Mouse (Mus musculus): ENCODE data around the gene Zdhhc23. TPM values are rescaled to one million over a fixed set of nuclear protein-coding genes. Genes with fewer than 3 reads are reported as not detected.

Zdhhc23 gene
- polyA plus RNA-seq (2012): 0.01 TPM in 1 of 2 replicates, not detected in the other

DNA sequence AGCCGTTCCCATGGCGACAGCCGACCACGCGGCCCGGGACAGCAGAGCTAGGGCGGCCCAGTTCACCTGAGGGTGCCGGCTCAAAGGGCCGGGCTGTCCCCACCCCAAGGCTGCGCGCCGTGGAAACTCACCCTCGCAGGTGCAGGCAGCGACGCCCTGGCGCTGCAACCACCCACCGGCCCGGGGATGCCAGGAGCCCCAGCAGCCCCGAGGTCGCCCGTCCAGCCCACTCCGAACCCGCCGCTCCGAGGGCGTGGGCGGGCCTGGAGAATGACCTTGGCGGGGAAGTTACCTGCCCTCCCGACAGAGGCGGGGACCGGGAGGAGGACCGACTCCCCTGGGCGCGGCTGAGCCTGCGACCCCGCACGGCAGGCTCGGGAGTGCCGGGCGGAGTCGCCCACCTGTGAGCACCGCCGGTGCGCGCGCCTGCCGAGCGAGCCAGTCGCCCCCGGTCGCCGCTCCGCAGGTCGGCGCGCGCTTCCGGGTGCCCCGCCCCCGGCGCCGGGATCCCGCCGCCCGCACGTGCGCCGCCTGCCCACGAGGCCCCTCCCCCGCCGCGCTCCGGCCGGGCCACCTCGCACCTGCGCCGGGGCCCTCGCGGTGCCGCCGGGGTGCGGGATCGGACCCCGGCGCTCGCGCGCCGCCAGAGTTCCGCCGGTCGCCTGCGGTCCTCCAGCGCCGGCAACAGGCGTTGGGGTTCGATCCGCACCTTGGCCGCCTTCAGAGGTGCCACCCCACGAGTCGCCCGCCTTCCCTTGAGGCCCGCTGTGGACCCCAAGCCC, at the start of gene Zdhhc23:
Gene Zdhhc23 (minus strand): TSS at position 464 of the 782 bp plus-strand sequence.
- Histone ChIP-seq H3K9me3 (ENCODE audit: control insufficient read depth, low read length) (no peaks in the 10 kb centered on the region), H3K36me3 (ENCODE audit: control insufficient read depth) (no peaks in the 10 kb centered on the region), H3K4me1 (ENCODE audit: control insufficient read depth) (peaks cover 11% of the 10 kb centered on the region), H3K4me3 (replicated peaks) (peak within 1 kb of the TSS; percentile 66), H3K27me3 (ENCODE audit: control insufficient read depth) (peaks cover 23% of the 10 kb centered on the region)
- TF ChIP-seq GATA1 (IDR thresholded peaks at IDR 0.05; ENCODE audit: low read length): no peak
- no peak for TF ChIP-seq TAL1 (IDR thresholded peaks at IDR 0.05; ENCODE audit: low read length)

DNA sequence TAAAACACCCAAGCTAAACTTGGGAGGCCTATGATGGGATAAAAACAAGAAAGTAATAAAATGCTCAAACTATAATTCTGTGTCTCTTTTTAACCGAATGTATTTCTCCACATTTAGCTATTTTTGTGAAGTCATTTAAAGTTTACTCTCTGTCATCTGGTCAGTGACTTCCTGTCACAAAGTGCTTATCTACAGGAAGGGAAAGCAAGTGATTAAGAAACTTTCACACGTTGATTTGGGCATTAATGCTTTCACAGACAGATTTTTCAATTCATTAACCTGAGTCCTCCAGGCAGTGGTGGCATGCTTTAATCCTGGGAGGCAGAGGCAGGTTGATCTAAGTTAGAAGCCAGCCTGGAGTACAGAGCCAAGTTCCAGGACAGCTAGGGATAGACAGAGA, 49.7 kb upstream of the Zdhhc23 start:
- no peaks in the 10 kb centered on the region for H3K9me3 ChIP-seq (ENCODE audit: control insufficient read depth, low read length)
- no peaks in the 10 kb centered on the region for H3K36me3 ChIP-seq (ENCODE audit: control insufficient read depth)
- H3K27me3 ChIP-seq (ENCODE audit: control insufficient read depth): no peaks in the 10 kb centered on the region
- TF ChIP-seq GATA1 (IDR thresholded peaks at IDR 0.05; ENCODE audit: low read length) (no peak), TAL1 (IDR thresholded peaks at IDR 0.05; ENCODE audit: low read length) (no peak)
- no peak overlapping the region for H3K4me3 ChIP-seq (replicated peaks)
- peaks cover 10% of the 10 kb centered on the region for H3K4me1 ChIP-seq (ENCODE audit: control insufficient read depth)

DNA sequence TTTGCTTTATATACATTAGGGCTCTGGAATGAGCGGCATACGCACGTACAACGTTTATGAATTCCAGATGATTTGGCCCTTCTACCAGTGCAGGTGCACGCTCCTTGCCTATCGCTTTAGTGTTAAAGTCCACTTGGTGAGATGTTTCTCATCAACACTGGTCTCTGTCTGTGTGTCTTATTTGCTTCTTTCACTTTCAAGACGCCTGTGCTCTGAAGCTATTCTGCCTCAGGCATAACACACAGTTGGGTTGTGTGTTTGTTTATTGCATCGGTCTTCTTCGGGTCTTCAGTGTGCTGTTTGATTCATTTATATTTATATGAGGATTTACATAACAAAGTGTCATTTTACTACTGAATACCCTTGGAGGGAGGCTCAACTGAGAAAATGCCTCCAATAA, 47.2 kb upstream of the Zdhhc23 start:
- Histone ChIP-seq H3K4me3 (replicated peaks) (no peak overlapping the region), H3K4me1 (ENCODE audit: control insufficient read depth) (peaks cover 10% of the 10 kb centered on the region), H3K36me3 (ENCODE audit: control insufficient read depth) (no peaks in the 10 kb centered on the region), H3K27me3 (ENCODE audit: control insufficient read depth) (no peaks in the 10 kb centered on the region), H3K9me3 (ENCODE audit: control insufficient read depth, low read length) (no peaks in the 10 kb centered on the region)
- TF ChIP-seq GATA1 (IDR thresholded peaks at IDR 0.05; ENCODE audit: low read length) (no peak), TAL1 (IDR thresholded peaks at IDR 0.05; ENCODE audit: low read length) (no peak)

DNA sequence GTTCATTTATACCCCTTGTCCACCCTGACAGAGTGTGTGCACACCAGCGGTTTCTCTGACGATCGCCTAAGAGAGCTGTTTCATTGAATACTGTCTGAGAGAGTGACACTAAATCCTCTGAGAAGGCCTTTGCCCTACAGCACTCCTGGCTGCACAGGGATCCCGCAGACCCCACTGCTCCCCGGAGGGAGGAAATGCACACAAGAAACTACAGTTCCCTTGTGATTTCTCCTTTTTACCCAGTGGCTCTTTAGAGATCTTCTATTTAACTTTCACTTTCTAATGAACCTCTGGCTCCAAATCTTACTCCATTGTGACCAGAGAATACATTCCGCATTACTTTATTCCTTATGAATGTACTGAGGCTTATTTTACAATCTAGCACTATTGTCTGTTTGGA, 46.6 kb upstream of the Zdhhc23 start:
- Histone ChIP-seq H3K4me3 (replicated peaks) (no peak overlapping the region), H3K27me3 (ENCODE audit: control insufficient read depth) (no peaks in the 10 kb centered on the region), H3K36me3 (ENCODE audit: control insufficient read depth) (no peaks in the 10 kb centered on the region), H3K9me3 (ENCODE audit: control insufficient read depth, low read length) (no peaks in the 10 kb centered on the region), H3K4me1 (ENCODE audit: control insufficient read depth) (peaks cover 10% of the 10 kb centered on the region)
- TF ChIP-seq GATA1 (IDR thresholded peaks at IDR 0.05; ENCODE audit: low read length): no peak
- no peak for TF ChIP-seq TAL1 (IDR thresholded peaks at IDR 0.05; ENCODE audit: low read length)

DNA sequence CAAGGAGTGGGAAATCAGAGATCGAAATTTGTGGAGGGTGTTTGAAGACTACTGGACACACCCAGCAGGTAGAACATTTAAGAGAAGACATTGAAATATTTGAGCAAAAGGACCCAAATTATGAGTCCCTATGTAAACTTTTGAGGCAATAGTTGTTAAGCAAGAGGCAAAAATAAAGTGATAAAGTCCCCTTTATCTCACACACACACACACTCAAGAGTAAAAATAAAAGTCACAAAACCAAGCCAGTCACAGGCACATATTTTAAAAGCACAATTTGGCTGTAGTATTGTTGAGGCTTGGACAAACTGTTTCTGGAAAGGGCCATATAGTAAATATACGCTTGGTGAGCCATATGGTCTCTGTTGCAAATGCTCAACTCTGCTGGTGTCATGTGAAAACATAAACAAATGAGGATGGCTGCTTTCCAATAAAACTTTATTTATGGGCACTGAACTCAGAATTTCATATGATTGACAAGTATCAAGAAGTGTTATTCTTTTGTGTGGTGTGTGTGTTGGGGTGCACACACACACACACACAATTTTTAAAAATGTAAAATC, 39.5 kb upstream of the Zdhhc23 start:
- peak overlapping the region; percentile 49 for H3K4me3 ChIP-seq (replicated peaks)
- no peaks in the 10 kb centered on the region for H3K36me3 ChIP-seq (ENCODE audit: control insufficient read depth)
- H3K9me3 ChIP-seq (ENCODE audit: control insufficient read depth, low read length): no peaks in the 10 kb centered on the region
- H3K4me1 ChIP-seq (ENCODE audit: control insufficient read depth): peaks cover 47% of the 10 kb centered on the region
- TF ChIP-seq GATA1 (IDR thresholded peaks at IDR 0.05; ENCODE audit: low read length): no peak
- no peak for TF ChIP-seq TAL1 (IDR thresholded peaks at IDR 0.05; ENCODE audit: low read length)
- no peaks in the 10 kb centered on the region for H3K27me3 ChIP-seq (ENCODE audit: control insufficient read depth)

DNA sequence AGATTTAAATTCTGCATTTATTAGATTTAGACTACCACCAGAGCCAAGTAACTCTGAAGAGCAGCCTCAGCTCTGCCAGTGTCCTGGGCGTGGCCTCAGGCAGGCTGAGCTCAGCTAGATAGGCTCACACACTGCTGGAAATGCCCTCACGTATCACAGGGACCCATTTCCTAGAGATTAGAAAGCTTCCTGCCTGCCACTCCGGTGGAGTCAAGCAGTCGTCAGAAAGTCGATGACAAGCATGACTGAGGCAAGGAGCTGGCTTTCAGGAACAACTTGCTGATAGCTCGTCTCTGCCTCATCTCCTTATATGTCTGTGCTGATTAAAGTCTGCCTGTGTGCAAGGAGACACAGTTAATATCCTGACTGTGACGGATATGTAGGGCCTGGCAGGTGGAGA, 38.8 kb upstream of the Zdhhc23 start:
- H3K9me3 ChIP-seq (ENCODE audit: control insufficient read depth, low read length): no peaks in the 10 kb centered on the region
- TF ChIP-seq GATA1 (IDR thresholded peaks at IDR 0.05; ENCODE audit: low read length) (peak; percentile 42), TAL1 (IDR thresholded peaks at IDR 0.05; ENCODE audit: low read length) (no peak)
- no peaks in the 10 kb centered on the region for H3K27me3 ChIP-seq (ENCODE audit: control insufficient read depth)
- peak overlapping the region; percentile 49 for H3K4me3 ChIP-seq (replicated peaks)
- H3K36me3 ChIP-seq (ENCODE audit: control insufficient read depth): no peaks in the 10 kb centered on the region
- H3K4me1 ChIP-seq (ENCODE audit: control insufficient read depth): peaks cover 47% of the 10 kb centered on the region

DNA sequence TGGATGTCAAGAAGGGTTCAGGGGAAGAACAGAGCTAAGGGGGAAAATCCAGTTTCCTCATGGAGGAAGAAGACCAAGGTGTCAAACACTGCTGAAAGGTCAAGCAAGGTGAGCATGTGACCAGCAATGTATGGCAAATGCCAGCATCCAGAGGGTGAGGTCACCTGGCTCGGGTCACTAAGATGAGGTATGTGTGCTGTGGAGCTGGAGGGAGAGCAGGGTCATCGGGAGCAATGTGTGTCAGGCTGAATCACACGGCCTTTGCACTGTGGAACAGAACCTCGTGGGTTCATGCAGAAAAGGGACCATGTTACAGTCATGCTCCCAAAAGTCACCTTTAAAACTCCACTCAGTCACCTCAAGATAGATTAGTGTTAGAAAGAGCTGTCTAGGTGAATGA, 38.1 kb upstream of the Zdhhc23 start:
- Histone ChIP-seq H3K36me3 (ENCODE audit: control insufficient read depth) (no peaks in the 10 kb centered on the region), H3K4me3 (replicated peaks) (no peak overlapping the region), H3K4me1 (ENCODE audit: control insufficient read depth) (peaks cover 47% of the 10 kb centered on the region), H3K27me3 (ENCODE audit: control insufficient read depth) (no peaks in the 10 kb centered on the region), H3K9me3 (ENCODE audit: control insufficient read depth, low read length) (no peaks in the 10 kb centered on the region)
- TF ChIP-seq GATA1 (IDR thresholded peaks at IDR 0.05; ENCODE audit: low read length): no peak
- no peak for TF ChIP-seq TAL1 (IDR thresholded peaks at IDR 0.05; ENCODE audit: low read length)

DNA sequence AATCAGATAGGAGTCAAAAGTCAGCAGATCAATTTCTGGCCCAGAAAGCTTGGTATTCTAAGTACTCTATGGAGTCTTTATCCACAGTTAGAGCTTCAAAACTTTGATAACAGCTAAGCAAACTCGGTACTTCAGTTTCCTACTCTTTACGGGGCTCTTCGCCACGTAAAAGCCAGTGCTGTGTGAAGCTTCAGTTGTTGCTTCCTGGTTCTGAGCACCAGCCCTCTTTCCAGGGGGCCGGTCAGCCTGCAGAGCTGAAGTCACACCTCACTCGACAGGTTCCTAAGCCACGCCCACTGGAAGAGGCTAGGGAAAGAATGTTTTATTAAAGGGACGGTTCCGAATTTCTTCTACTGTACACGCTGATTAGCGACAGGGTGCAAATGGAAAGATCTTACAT, 36.6 kb upstream of the Zdhhc23 start:
- Histone ChIP-seq H3K27me3 (ENCODE audit: control insufficient read depth) (no peaks in the 10 kb centered on the region), H3K4me3 (replicated peaks) (peak overlapping the region; percentile 49), H3K36me3 (ENCODE audit: control insufficient read depth) (no peaks in the 10 kb centered on the region), H3K9me3 (ENCODE audit: control insufficient read depth, low read length) (no peaks in the 10 kb centered on the region), H3K4me1 (ENCODE audit: control insufficient read depth) (peaks cover 47% of the 10 kb centered on the region)
- TF ChIP-seq TAL1 (IDR thresholded peaks at IDR 0.05; ENCODE audit: low read length): no peak
- no peak for TF ChIP-seq GATA1 (IDR thresholded peaks at IDR 0.05; ENCODE audit: low read length)

DNA sequence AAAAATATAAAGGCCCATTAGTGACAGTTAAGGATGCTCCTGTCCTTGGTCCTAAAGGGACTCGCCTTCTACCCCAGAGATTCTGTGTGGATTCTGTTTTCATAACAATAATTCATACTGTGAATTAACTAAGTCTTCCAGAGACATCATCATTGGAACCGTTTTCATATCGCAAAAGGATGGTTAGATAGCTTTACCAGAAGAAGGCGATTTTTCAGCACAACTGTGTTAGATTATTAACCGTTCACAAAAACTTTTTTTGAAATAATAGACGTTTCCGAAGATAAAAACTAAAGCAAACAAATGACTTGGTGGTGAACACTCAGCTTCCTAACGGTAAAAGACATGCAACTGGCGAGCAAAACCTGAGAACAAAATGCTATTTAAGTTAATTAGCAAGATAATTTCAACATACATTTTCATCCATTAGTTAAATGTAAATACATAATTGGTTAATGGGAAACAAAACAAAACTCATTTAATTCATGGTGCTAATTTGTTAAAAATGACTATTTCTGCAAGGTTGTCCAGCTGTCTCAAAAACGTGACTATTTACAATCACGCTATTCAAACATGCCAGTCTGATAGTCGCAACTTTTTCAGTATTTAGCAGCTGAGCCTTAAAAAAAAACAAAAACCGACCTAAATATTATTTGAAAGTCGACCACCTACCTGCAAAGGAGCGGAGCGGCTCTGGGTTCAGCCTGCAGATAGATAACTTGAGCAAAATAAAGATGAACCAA, 36.0 kb upstream of the Zdhhc23 start:
- peaks cover 47% of the 10 kb centered on the region for H3K4me1 ChIP-seq (ENCODE audit: control insufficient read depth)
- TF ChIP-seq TAL1 (IDR thresholded peaks at IDR 0.05; ENCODE audit: low read length) (no peak), GATA1 (IDR thresholded peaks at IDR 0.05; ENCODE audit: low read length) (no peak)
- no peaks in the 10 kb centered on the region for H3K9me3 ChIP-seq (ENCODE audit: control insufficient read depth, low read length)
- no peaks in the 10 kb centered on the region for H3K36me3 ChIP-seq (ENCODE audit: control insufficient read depth)
- H3K27me3 ChIP-seq (ENCODE audit: control insufficient read depth): no peaks in the 10 kb centered on the region
- H3K4me3 ChIP-seq (replicated peaks): peak overlapping the region; percentile 49

Data from erythroblast, embryonic 14.5 days (primary cell).